Mouse (Mus musculus): ENCODE measurements at regions not wholly inside any gene's neighbourhood (a gene's known extent, or its start where the extent isn't known, plus 50 kb on each side); places are given as distances from the start of the nearest gene placed in this dataset.

DNA sequence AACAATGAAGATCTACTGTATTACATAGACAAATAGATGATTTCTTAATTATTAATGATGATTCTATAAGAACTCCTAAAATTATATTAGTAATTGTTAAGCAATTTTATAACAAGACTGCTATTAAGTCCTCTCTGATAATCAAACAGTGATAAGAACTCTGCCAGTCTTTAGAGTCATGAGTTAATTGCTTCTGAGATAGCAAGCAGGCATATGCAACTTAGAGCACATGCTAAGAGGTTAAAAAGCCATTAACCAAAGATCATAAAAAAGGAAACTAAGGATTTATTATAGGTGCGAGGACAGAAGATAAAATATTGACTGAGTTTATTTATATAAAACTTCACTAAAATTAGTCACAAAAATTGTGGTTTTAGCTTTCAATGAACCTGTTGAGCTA is 442.2 kb upstream of the Kcnab2 start:
- no peak for TF ChIP-seq CTCF (conservative IDR thresholded peaks at IDR 0.05 in 1 of 2, IDR thresholded peaks at IDR 0.05 in 1 of 2; ENCODE audit: low read depth in 2 of 2, low read length in 2 of 2)
- TF ChIP-seq ZC3H11A (IDR thresholded peaks at IDR 0.05; ENCODE audit: low read depth, low read length), result no peak
- TF ChIP-seq MAX (IDR thresholded peaks at IDR 0.05; ENCODE audit: low read length), result no peak
- no peak for TF ChIP-seq POLR2A (IDR thresholded peaks at IDR 0.05; ENCODE audit: low read depth, low read length)
- no peak for TF ChIP-seq EP300 (IDR thresholded peaks at IDR 0.05; ENCODE audit: low read length)
- TF ChIP-seq POLR2AphosphoS2 (IDR thresholded peaks at IDR 0.05; ENCODE audit: low read depth, low read length), result no peak
- TF ChIP-seq HCFC1 (IDR thresholded peaks at IDR 0.05; ENCODE audit: low read depth, low read length), result no peak
